ENCODE assay signal across 19 mouse cellular contexts in genomic region chr14:21287726-21288442, GRCm38 (mm10).
DNase-seq lines count a peak whose midpoint lies in the region; ATAC-seq lines count a peak whose summit lies in the region.
"Had no signal": no experiment of that assay in that cellular context is flagged by ENCODE, and none has a peak within 500 bp of the region (broad histone marks: within the 10 kb centered on the region; RNA-seq: fewer than 3 reads in every experiment).

No protein-coding gene starts in this region.

- peaks cover 31% of the 10 kb centered on the region for H3K4me1 ChIP-seq in forebrain, embryonic 15.5 days
- no peaks in the 10 kb centered on the region; the same call in 1 of the 2 replicates for H3K4me1 ChIP-seq in forebrain, embryonic 11.5 days (replicated peaks; ENCODE audit: control insufficient read depth, insufficient read depth, low read length)
- H3K4me1 ChIP-seq in embryonic facial prominence, embryonic 10.5 days = peaks cover 48% of the 10 kb centered on the region
- peaks cover 44% of the 10 kb centered on the region for H3K4me1 ChIP-seq in limb, embryonic 12.5 days (replicated peaks)
- H3K4me1 ChIP-seq in kidney, embryonic 16.5 days (ENCODE audit: insufficient read depth, low read length) = 0 out of 2 replicates have a peak, but pooled peaks cover 6% of the 10 kb centered on the region
- H3K4me1 ChIP-seq: hindbrain, embryonic 15.5 days had no signal

- no peaks in the 10 kb centered on the region for H3K36me3 ChIP-seq in forebrain, embryonic 15.5 days
- no peaks in the 10 kb centered on the region for H3K36me3 ChIP-seq in forebrain, embryonic 11.5 days (ENCODE audit: control insufficient read depth, insufficient read depth, low read length)
- no peaks in the 10 kb centered on the region for H3K36me3 ChIP-seq in embryonic facial prominence, embryonic 10.5 days (replicated peaks)
- no peaks in the 10 kb centered on the region for H3K36me3 ChIP-seq in limb, embryonic 12.5 days
- H3K36me3 ChIP-seq in kidney, embryonic 16.5 days (ENCODE audit: insufficient read depth, low read length) = no peaks in the 10 kb centered on the region
- H3K36me3 ChIP-seq: heart, embryonic 15.5 days; hindbrain, embryonic 15.5 days had no signal

- no peak overlapping the region for H3K4me3 ChIP-seq in forebrain, embryonic 15.5 days
- H3K4me3 ChIP-seq in forebrain, embryonic 11.5 days (ENCODE audit: low read depth, low read length) = no peak overlapping the region
- H3K4me3 ChIP-seq in embryonic facial prominence, embryonic 10.5 days = no peak overlapping the region
- H3K4me3 ChIP-seq in limb, embryonic 12.5 days (replicated peaks) = no peak overlapping the region
- H3K4me3 ChIP-seq in kidney, embryonic 16.5 days (ENCODE audit: low read length) = no peak overlapping the region
- H3K4me3 ChIP-seq: erythroblast, embryonic 14.5 days; heart, embryonic 15.5 days; hindbrain, embryonic 15.5 days; layer of hippocampus, adult 2 months; myocyte had no signal

- 73% methylated on average over 9 of the region's 9 CpGs for WGBS in forebrain, embryonic 15.5 days
- WGBS in forebrain, embryonic 11.5 days = 77% methylated on average over 9 of the region's 9 CpGs
- WGBS in embryonic facial prominence, embryonic 10.5 days = 50% methylated on average over 9 of the region's 9 CpGs
- 15% methylated on average over 9 of the region's 9 CpGs for WGBS in limb, embryonic 12.5 days
- whole genome bisulfite sequencing in kidney, embryonic 16.5 days = 79% methylated on average over 9 of the region's 9 CpGs

- H3K27me3 ChIP-seq in forebrain, embryonic 15.5 days = no peaks in the 10 kb centered on the region
- H3K27me3 ChIP-seq in forebrain, embryonic 11.5 days (ENCODE audit: control insufficient read depth, insufficient read depth, low read length) = no peaks in the 10 kb centered on the region
- no peaks in the 10 kb centered on the region for H3K27me3 ChIP-seq in embryonic facial prominence, embryonic 10.5 days (replicated peaks; ENCODE audit: low read depth, poor library complexity, severe bottlenecking)
- H3K27me3 ChIP-seq in limb, embryonic 12.5 days = no peaks in the 10 kb centered on the region
- no peaks in the 10 kb centered on the region for H3K27me3 ChIP-seq in kidney, embryonic 16.5 days (ENCODE audit: insufficient read depth, low read length)
- H3K27me3 ChIP-seq: heart, embryonic 15.5 days; hindbrain, embryonic 15.5 days had no signal

- ATAC-seq in forebrain, embryonic 15.5 days (replicated peaks) = no peak
- ATAC-seq in forebrain, embryonic 11.5 days (replicated peaks; ENCODE audit: low FRiP score) = no peak
- ATAC-seq in limb, embryonic 12.5 days (ENCODE audit: insufficient number of reproducible peaks, insufficient read depth, low FRiP score, low TSS enrichment, low read depth) = peak; percentile 95
- no peak for ATAC-seq in kidney, embryonic 16.5 days (ENCODE audit: low FRiP score, low TSS enrichment)

- 0 out of 2 replicates have a peak overlapping the region, but pooled peaks have one; percentile 15 for H3K27ac ChIP-seq in forebrain, embryonic 15.5 days (replicated peaks)
- no peak overlapping the region for H3K27ac ChIP-seq in forebrain, embryonic 11.5 days (ENCODE audit: low read depth, low read length)
- peak overlapping the region; percentile 65; the same call in 1 of the 2 replicates for H3K27ac ChIP-seq in embryonic facial prominence, embryonic 10.5 days (replicated peaks)
- peak overlapping the region; percentile 87 for H3K27ac ChIP-seq in limb, embryonic 12.5 days
- no peak overlapping the region for H3K27ac ChIP-seq in kidney, embryonic 16.5 days (ENCODE audit: low read length)
- H3K27ac ChIP-seq: heart, embryonic 15.5 days; hindbrain, embryonic 15.5 days; layer of hippocampus, adult 2 months; liver, embryonic 14.5 days had no signal

- no peak overlapping the region for H3K4me2 ChIP-seq in forebrain, embryonic 15.5 days (replicated peaks)
- H3K4me2 ChIP-seq in forebrain, embryonic 11.5 days (ENCODE audit: low read depth, low read length, severe bottlenecking) = no peak overlapping the region
- H3K4me2 ChIP-seq in limb, embryonic 12.5 days = peak overlapping the region; percentile 29; the same call in 1 of the 2 replicates
- no peak overlapping the region for H3K4me2 ChIP-seq in kidney, embryonic 16.5 days (replicated peaks; ENCODE audit: low read depth, low read length)
- H3K4me2 ChIP-seq: heart, embryonic 15.5 days; hindbrain, embryonic 15.5 days; midbrain, embryonic 11.5 days had no signal

- no peak for DNase-seq in forebrain, embryonic 11.5 days (ENCODE audit: low spot score)
- DNase-seq in embryonic facial prominence, embryonic 10.5 days (ENCODE audit: low spot score) = peak; percentile 64
- peak; percentile 30 for DNase-seq in thymus, postnatal 25 days
- DNase-seq in right cerebral cortex, postnatal 10 days (ENCODE audit: low spot score in 2 of 2) = no peak
- no peak for DNase-seq in layer of hippocampus, adult 18-20 months (ENCODE audit: low spot score in 2 of 2)
- DNase-seq: adrenal gland, postnatal 10 days; cerebellum, postnatal 14 days; kidney, adult 9 months; lung, postnatal 14 days had no signal

- no peaks in the 10 kb centered on the region for H3K9me3 ChIP-seq in forebrain, embryonic 15.5 days
- no peaks in the 10 kb centered on the region for H3K9me3 ChIP-seq in forebrain, embryonic 11.5 days (ENCODE audit: control insufficient read depth, low read length)
- no peaks in the 10 kb centered on the region for H3K9me3 ChIP-seq in embryonic facial prominence, embryonic 10.5 days
- H3K9me3 ChIP-seq in limb, embryonic 12.5 days = no peaks in the 10 kb centered on the region
- H3K9me3 ChIP-seq in kidney, embryonic 16.5 days (ENCODE audit: low read length) = no peaks in the 10 kb centered on the region
- H3K9me3 ChIP-seq: heart, embryonic 15.5 days; hindbrain, embryonic 15.5 days had no signal

- H3K9ac ChIP-seq in forebrain, embryonic 15.5 days (replicated peaks) = no peak overlapping the region
- H3K9ac ChIP-seq in forebrain, embryonic 11.5 days (ENCODE audit: low read length) = no peak overlapping the region
- no peak overlapping the region for H3K9ac ChIP-seq in limb, embryonic 12.5 days (replicated peaks)
- H3K9ac ChIP-seq in kidney, embryonic 16.5 days (replicated peaks; ENCODE audit: low read length) = no peak overlapping the region
- H3K9ac ChIP-seq: heart, embryonic 15.5 days; hindbrain, embryonic 15.5 days; liver, embryonic 14.5 days had no signal

Comparison
In these comparisons a context has a peak if more than half of its experiments do, and no peak if none do; other contexts are left out.
1. H3K27ac ChIP-seq: peak in forebrain, embryonic 15.5 days (single experiment), embryonic facial prominence, embryonic 10.5 days (single experiment) and limb, embryonic 12.5 days (single experiment); none in forebrain, embryonic 11.5 days (single experiment) and kidney, embryonic 16.5 days (single experiment).
2. DNase-seq: peak in embryonic facial prominence, embryonic 10.5 days (single experiment) and thymus, postnatal 25 days (single experiment); none in forebrain, embryonic 11.5 days (single experiment), right cerebral cortex, postnatal 10 days (0 of 2) and layer of hippocampus, adult 18-20 months (0 of 2).